In genomic region chr14:60799762-60800728, GRCm38 (mm10) we compare ENCODE assay signal across 9 mouse cellular contexts. TPM values are rescaled to one million over a fixed set of nuclear protein-coding genes. Genes with fewer than 3 reads are reported as not detected.
DNase-seq lines count a peak whose midpoint lies in the region; ATAC-seq lines count a peak whose summit lies in the region.
"Had no signal": no experiment of that assay in that cellular context is flagged by ENCODE, and none has a peak within 500 bp of the region (broad histone marks: within the 10 kb centered on the region; RNA-seq: fewer than 3 reads in every experiment).

No protein-coding gene starts in this region.

- 0 out of 2 replicates have a peak overlapping the region, but pooled peaks have one; percentile 16 for H3K27ac ChIP-seq in lung, embryonic 15.5 days
- H3K27ac ChIP-seq: midbrain, embryonic 12.5 days had no signal

- H3K27me3 ChIP-seq in lung, embryonic 15.5 days: no peaks in the 10 kb centered on the region
- H3K27me3 ChIP-seq: midbrain, embryonic 12.5 days had no signal

- no peak overlapping the region for H3K9ac ChIP-seq in lung, embryonic 15.5 days
- H3K9ac ChIP-seq: midbrain, embryonic 12.5 days had no signal

- 37% methylated on average over 9 of the region's 9 CpGs for WGBS in lung, embryonic 15.5 days

- no peaks in the 10 kb centered on the region for H3K9me3 ChIP-seq in lung, embryonic 15.5 days
- H3K9me3 ChIP-seq: midbrain, embryonic 12.5 days had no signal

- no peaks in the 10 kb centered on the region; the same call in 1 of the 2 replicates for H3K4me1 ChIP-seq in lung, embryonic 15.5 days
- H3K4me1 ChIP-seq: midbrain, embryonic 12.5 days had no signal

- DNase-seq in adrenal gland, postnatal 14 days: peak; percentile 30
- DNase-seq in adrenal gland, postnatal 4 days (ENCODE audit: low spot score in 2 of 2): no peak
- DNase-seq in left cerebral cortex, postnatal 14 days (ENCODE audit: low spot score in 2 of 2): peak; percentile 42 to 61
- no peak for DNase-seq in left cerebral cortex, adult 18-20 months (ENCODE audit: low spot score in 2 of 2)
- peak; percentile 88 for DNase-seq in embryo, embryonic 10.5 days (ENCODE audit: low spot score)
- DNase-seq in telencephalon, adult 2 months (ENCODE audit: low read depth, low spot score): peak; percentile 27
- no peak for DNase-seq in spleen, postnatal 4 days (ENCODE audit: low spot score in 2 of 2)

- intact Hi-C loops in left cerebral cortex, postnatal 14 days (cut with DNase I): loop anchor here (2.0 to 5.0 kb wide), 3 partner anchors 287 to 492 kb away; no protein-coding TSS in a partner anchor

- peak; percentile 46; the same call in 1 of the 2 replicates for ATAC-seq in lung, embryonic 15.5 days (ENCODE audit: borderline replicate concordance, extremely low read depth, low FRiP score, low TSS enrichment)

- peaks cover 33% of the 10 kb centered on the region for H3K36me3 ChIP-seq in lung, embryonic 15.5 days

- no peak overlapping the region for H3K4me2 ChIP-seq in lung, embryonic 15.5 days
- H3K4me2 ChIP-seq: midbrain, embryonic 12.5 days had no signal

- no peak overlapping the region for H3K4me3 ChIP-seq in lung, embryonic 15.5 days
- H3K4me3 ChIP-seq: midbrain, embryonic 12.5 days had no signal

RNA-seq across cellular contexts. Expression of gene Mipep, which starts 15.7 kb away (rescaled TPM):
- total RNA-seq in adrenal gland, postnatal 14 days (2021): 53.8 and 54.1 TPM in 2 replicates
- total RNA-seq in adrenal gland, postnatal 4 days (2021): 10 to 100 TPM; 28.7 to 29.1 TPM
- 10 to 100 TPM; 23.7 to 24.9 TPM for total RNA-seq in left cerebral cortex, postnatal 14 days (2021)
- total RNA-seq in left cerebral cortex, adult 18-20 months (2021): 10 to 100 TPM; 25.9 TPM
- polyA plus RNA-seq in lung, embryonic 15.5 days (2015; fragmentation: Nextera tagmentation; extraction: Ambion mirVana): 23.6 and 25.4 TPM in 2 replicates

RNA-seq across cellular contexts. Expression of gene C1qtnf9, which starts 32.1 kb away (rescaled TPM):
- total RNA-seq in adrenal gland, postnatal 14 days (2021): 18.4 and 25.7 TPM in 2 replicates
- 1 to 10 TPM; 4.1 to 4.2 TPM for total RNA-seq in adrenal gland, postnatal 4 days (2021)
- total RNA-seq in left cerebral cortex, postnatal 14 days (2021): under 1 TPM in 1 of 2 experiments, not detected in 1; 0.24 TPM
- under 1 TPM; 0.28 to 0.37 TPM for total RNA-seq in left cerebral cortex, adult 18-20 months (2021)
- 0.52 and 1.1 TPM in 2 replicates for polyA plus RNA-seq in lung, embryonic 15.5 days (2015; fragmentation: Nextera tagmentation; extraction: Ambion mirVana)

Comparison
In these comparisons a context has a peak if more than half of its experiments do, and no peak if none do; other contexts are left out.
1. DNase-seq: peak in adrenal gland, postnatal 14 days (single experiment), left cerebral cortex, postnatal 14 days (2 of 2), embryo, embryonic 10.5 days (single experiment) and telencephalon, adult 2 months (single experiment); none in adrenal gland, postnatal 4 days (0 of 2), left cerebral cortex, adult 18-20 months (0 of 2) and spleen, postnatal 4 days (0 of 2).